Mouse (Mus musculus): Measurements from ENCODE around the gene Herc3. TPM values are rescaled to one million over a fixed set of nuclear protein-coding genes. Genes with fewer than 3 reads are reported as not detected.
"Not testable (repeated sequence)": the region's sequence is repeated elsewhere in the genome, so short reads cannot be mapped to it uniquely, and the experiment has no call there.

Gene Herc3
- total RNA-seq, 2 experiments from 2014 or later, result 168 to 293 TPM

DNA sequence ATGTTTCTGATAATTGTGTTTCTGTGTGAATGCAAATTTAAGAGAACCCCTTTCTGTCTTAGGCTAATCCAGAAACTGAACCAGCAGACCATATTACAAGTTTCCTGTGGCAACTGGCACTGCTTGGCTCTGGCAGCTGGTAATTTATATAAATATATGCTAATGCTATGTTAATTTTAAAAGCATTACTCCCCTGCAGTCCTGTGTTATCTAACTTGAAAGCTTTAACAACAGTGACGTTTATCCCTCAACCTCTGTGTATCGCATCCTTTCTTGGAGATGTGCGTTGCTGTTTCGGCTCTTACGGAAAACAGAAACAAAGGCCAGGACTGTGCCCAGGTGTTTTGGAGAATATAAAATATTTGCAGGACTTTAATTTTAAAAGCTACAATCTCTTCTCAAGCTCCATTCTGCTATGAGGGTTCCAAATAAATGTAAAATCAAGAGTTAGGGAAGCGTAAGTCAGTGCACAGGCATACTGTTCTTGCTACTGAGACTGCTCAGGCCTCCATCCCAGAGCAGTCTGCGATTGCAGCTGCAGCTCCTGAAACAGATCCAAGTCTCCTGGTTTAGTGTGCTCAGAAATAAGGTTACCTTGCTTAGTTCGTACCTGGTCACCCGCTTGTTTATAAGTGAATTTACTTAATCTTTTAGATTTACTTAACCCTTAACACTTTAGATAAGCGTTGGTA lies 24.6 kb downstream of the Herc3 start:
- DNase-seq (ENCODE audit: low spot score in 2 of 2), result peak in 1 of 2 experiments; percentile 67
- intact Hi-C loops (cut with DNase I), result no loop called here

DNA sequence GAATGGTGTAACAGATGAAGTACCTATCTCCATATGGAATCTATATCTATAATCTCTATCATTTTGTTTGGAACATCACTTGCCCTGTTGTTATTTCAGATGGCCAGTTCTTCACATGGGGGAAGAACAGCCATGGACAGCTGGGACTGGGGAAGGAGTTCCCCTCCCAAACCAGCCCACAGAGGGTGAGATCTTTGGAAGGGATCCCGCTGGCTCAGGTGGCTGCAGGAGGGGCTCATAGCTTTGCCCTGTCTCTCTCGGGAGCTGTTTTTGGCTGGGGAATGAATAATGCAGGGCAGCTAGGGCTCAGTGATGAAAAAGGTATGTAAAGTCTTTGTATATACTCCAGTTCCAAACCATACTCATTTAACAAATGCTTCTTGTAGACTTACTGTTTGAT lies 25.2 kb downstream of the Herc3 start:
- intact Hi-C loops (cut with DNase I), result no loop called here
- DNase-seq (ENCODE audit: low spot score in 2 of 2), result no peak

DNA sequence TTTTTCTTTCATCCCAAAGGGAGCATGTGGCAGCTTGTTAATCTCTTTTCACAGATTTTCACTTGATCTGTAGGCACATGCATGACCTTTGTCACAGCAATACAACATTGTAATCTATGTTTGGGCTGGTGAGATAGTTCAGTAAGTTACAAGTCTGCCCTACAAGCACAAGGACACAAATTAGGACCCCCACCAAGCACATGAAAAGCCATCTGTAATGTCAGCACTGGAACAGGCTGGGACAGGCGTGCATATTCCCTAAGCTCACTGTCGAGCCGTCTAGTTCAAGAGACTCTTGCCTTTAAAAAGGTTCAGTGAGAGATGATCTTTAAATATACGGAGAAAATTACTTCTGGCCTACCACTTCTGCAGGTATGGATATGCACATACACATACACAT lies 28.3 kb downstream of the Herc3 start:
- DNase-seq (ENCODE audit: low spot score in 2 of 2), result no peak
- intact Hi-C loops (cut with DNase I), result no loop called here

DNA sequence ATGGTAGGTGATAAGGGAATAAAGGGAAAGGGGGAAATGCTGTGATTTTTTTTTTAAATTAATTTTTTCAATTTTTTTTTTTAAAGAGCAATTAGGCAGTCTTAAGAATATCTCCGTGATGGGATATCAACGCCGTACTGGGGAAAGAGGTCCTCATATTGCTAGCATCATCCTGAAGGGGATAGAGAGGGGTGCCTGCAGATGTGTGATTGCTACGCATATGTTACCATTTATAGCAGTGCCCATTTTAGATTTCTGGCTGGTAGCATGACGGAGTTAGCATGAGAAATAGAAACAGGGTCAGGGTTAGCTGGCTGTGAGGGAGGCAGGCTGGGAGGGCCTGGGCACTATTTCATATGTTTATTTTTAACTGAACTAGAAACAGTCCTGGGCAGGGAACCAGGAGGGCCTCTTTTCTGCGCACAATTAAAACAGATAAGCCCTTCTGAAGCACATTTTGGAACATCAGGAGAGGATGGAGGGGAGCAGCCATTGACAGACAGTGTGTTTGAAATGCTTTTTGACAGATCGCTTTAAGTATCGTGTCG lies 31.3 kb downstream of the Herc3 start:
- intact Hi-C loops (cut with DNase I), result no loop called here

DNA sequence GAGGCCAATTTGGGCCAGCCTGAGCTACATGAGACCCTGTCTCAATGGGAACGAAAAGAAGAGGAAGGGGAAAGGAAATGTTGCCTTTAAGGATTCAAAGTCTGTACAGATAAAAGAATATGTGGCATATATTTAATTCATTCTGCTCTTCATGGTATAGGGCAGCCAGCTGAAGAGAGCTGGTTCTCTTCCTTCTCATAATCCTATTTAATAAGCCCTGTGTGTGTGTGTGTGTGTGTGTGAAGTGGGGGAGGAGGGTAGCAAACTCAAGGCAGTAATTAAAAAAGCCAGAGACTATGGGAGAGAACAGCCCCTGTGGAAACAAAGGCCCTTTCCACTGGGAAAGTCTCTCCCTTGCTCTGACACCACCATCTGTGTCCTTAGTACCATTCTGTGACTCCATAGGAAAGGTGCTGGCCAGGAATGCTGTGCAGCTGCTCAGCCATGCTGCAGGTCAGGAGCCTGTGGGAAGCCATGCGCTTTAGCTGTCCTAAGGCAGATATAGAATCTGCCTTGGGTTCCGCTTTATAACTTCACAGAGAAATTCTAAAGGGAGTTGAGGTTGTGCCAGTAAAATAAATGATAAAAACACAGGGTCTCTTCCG lies 32.5 kb downstream of the Herc3 start:
- intact Hi-C loops (cut with DNase I), result no loop called here
- DNase-seq (ENCODE audit: low spot score in 2 of 2), result no peak

More for the DNA sequence above, 31.3 kb downstream of the Herc3 start:
- DNase-seq (ENCODE audit: low spot score in 2 of 2), result peak in 1 of 2 experiments; percentile 64

DNA sequence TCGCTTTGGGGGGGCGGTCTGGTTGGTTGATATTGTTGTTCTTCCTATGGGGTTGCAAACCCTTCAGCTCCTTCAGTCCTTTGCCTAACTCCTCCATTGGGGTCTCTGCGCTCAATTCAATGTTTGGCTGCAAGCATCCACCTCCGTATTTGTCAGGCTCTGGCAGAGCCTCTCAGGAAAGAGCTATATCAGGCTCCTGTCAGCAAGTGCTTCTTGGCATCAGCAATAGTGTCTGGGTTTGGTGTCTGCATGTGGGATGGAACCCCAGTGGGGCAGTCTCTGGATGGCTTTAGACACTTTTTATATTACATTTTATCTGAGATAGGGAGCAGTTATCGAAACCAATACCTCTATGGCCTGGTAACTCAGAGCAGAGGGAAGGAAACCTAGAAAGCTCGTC lies 36.6 kb downstream of the Herc3 start:
- intact Hi-C loops (cut with DNase I), result not testable (repeated sequence)
- DNase-seq (ENCODE audit: low spot score in 2 of 2), result peak in 1 of 2 experiments; percentile 81

DNA sequence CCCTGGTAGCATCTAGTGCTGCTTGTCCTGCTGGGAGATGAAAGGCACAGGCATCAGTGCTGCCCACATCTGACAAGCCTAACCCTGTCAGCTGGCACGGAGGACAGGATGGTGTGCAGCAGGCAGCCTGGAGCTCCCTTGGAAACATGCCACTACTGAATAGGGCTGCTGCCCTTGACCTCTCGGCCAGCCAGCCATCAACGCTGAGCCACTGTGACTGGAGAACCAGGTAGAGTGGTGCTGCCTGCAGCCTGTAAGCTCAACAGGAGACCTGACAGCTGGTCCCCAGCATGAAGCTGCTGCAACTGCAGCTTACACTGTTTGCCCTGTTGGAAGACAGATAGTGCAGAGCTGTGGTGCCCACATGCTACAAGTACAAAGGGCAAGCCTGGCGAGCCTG lies 48.3 kb downstream of the Herc3 start:
- DNase-seq (ENCODE audit: low spot score in 2 of 2), result no peak
- intact Hi-C loops (cut with DNase I), result no loop called here

DNA sequence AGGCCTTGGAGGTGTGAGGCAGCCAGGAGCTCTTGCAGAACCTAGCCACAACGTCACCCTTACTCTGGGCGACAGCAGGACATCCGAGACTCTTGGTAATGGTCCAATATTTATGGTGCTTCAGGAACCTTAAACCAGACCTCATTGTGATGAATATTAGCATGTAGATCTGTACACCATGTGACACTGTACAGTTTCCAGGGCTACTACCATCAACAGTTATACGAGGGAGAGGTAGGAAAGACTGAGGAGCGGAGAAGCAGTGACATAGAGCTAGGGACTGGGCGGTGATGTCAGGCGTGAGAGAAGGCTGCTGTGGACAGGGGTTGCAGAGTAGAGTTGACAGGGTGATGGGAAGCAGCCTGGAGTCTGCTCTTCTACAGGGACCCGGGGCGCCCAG lies 48.7 kb downstream of the Herc3 start:
- no peak for DNase-seq (ENCODE audit: low spot score in 2 of 2)
- intact Hi-C loops (cut with DNase I), result no loop called here

DNA sequence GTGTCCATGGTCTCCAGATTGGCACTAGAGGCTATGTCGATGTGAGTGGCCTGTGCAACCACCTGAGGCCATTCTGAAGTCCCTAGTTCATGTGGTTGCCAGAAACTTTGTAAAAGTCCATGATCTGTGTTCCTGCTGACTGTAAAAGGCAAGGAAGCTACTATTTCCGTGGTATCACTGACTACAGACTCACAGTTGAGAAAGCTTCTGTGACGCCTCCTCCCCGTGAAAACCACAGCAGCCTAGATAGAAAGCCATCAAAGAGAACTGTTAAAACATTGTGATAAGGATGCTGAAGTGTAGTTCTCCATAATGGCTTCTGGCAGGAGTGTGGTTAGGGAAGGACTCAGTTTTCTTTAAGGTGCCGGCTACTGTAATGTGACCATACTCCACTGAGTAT lies 49.6 kb downstream of the Herc3 start:
- intact Hi-C loops (cut with DNase I), result no loop called here
- DNase-seq (ENCODE audit: low spot score in 2 of 2), result no peak

DNA sequence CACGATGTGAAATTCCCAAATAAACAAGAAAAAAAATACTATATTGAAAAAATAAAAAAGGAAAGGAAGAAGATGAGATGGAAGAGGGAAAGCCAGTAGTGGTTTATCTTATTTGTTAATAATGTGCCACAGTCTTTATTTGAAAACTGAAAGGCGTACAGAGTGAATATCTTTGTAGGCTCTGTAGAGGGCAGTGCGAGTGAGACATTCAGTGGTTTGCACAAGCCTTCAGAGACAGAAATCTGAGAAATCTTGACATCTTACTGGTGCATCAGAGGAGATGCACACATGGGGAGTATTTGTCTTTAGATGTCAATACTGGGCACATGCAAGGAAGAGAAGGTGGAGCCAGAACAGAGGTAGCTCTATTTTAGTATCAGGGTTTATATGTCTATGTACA lies 50.1 kb downstream of the Herc3 start:
- DNase-seq (ENCODE audit: low spot score in 2 of 2), result no peak
- intact Hi-C loops (cut with DNase I), result no loop called here

DNA sequence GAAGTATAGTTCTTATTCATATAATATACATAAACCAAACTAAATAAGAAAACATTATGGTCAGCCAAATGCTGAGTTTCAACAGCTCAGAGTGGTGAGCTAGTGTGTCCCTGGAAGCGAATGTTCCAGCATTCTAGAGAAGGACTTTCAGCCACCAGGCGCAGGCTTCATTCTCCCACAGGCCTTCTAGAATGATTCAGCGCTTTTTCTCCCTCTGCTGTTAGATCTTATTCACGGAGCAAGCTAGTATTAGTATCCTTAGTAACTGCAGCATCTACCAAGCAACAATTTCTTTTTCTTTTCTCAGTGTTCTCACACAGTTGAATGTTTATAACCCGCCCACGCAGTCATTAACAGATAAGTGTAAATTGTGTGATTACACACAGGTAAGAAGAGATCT lies 51.0 kb downstream of the Herc3 start:
- intact Hi-C loops (cut with DNase I), result no loop called here
- peak in 1 of 2 experiments; percentile 53 for DNase-seq (ENCODE audit: low spot score in 2 of 2)

DNA sequence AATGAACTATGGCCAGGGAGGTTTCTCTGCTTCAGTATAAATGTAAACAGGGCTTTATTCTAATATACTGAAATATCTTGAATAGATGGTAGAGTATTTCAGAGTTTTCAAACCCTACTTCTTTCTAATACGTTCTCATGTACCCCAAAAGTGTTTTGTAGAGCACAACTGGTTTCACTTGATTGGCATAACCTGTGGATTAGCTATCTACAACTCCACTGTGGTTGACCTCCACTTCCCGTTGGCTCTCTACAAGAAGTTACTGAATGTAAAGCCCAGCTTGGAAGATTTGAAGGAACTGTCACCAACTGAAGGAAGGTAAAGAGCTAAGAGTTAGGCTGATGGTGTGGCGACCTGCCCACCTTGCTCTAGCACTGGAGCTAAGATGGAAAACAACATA lies 58.7 kb downstream of the Herc3 start:
- no peak for DNase-seq (ENCODE audit: low spot score in 2 of 2)
- intact Hi-C loops (cut with DNase I), result no loop called here

DNA sequence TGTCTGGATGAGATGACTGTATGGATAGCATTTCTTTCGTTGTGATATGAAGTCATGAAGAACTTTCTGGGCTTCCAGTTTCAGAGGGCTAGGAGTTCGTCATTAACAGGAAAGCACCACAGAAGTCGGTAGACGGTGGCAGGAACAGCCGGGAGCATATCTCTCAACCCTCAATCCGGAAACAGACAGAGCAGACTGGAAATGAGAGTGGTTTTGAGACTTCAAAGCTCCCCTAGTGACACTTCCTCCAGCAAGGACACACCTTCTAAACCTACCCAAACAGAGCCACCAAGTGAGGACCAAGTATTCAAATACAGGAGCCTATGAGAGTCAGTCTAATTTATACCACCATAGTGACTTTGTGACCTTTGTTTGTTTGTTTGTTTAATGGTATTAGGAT lies 62.0 kb downstream of the Herc3 start:
- intact Hi-C loops (cut with DNase I), result no loop called here
- no peak for DNase-seq (ENCODE audit: low spot score in 2 of 2)

DNA sequence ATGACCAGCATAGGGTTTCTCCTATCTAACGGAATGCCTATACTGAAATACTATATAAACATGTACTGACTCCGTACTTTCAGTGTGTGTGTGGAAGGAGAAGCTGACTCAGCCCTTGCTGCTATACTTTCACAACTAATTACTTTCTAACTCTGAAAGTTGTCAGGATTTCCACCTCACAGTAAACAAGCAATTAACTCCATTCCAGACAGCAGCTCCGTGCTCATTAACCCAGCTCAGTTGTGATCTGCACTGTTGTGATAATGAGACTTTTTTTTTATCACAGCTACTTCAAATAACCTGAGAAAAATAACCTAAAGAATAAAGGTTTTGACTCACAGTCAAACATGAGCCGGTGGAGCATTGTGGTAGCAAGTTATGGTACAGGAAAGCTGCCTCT lies 63.7 kb downstream of the Herc3 start:
- intact Hi-C loops (cut with DNase I), result no loop called here

DNA sequence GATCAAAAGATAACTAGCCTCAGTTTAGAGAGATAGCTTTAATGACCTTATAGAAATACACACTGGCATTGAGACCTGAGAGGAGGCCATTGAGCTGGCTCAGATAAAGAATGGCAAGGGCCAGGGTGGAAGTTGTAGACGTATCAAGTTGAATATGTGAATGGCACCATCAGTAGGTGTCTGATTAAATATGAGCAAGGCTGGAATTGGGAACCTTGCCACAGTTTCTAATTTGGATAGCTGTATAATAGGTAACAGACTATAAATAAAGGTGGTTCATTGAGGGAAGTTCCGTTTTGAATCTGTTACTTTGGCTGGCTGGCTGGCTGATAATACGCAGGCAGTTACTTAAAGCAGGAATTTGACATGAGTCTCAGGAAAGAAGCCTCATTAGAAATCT lies 65.4 kb downstream of the Herc3 start:
- DNase-seq (ENCODE audit: low spot score in 2 of 2), result no peak
- intact Hi-C loops (cut with DNase I), result no loop called here

More for the DNA sequence above, 63.7 kb downstream of the Herc3 start:
- DNase-seq (ENCODE audit: low spot score in 2 of 2), result no peak

DNA sequence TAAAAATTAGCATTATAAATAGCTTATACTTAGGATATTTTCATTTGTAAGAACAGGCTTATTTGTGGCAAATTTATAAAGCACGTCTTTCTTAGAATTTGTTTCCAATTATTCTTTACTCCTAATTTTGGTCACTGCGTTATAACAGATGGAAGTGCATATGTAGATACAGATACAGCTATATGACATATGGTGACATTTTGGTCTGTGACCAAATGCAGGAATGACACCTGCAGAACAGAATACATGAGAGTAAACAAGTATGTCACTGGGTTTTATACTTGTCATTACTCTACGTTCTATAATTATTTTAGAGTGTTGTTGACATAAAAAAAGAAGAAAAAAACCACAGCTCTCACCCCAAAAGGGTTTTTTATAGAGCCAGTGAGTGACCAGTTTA lies 67.8 kb downstream of the Herc3 start:
- intact Hi-C loops (cut with DNase I), result no loop called here
- no peak for DNase-seq (ENCODE audit: low spot score in 2 of 2)

DNA sequence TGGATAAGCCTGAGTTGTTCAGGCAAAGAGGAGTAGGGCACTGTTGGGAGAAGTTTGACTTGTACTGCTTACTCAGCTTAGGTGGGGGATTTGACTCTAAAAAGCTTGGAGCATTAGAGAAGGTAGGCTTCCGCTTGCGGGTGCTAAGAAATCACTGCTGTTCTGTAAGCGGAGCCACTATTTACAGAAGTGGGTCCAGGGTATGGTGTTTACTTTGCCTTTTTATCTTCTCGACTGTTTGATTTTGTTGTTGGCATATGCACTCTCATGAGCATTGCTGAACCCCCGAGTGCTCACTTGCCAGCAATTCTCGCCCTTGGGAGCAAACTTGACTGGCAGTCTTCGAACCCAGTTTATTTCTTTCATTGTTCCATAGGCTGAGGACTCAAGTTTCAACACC lies 69.3 kb downstream of the Herc3 start:
- DNase-seq (ENCODE audit: low spot score in 2 of 2), result no peak
- intact Hi-C loops (cut with DNase I), result no loop called here

DNA sequence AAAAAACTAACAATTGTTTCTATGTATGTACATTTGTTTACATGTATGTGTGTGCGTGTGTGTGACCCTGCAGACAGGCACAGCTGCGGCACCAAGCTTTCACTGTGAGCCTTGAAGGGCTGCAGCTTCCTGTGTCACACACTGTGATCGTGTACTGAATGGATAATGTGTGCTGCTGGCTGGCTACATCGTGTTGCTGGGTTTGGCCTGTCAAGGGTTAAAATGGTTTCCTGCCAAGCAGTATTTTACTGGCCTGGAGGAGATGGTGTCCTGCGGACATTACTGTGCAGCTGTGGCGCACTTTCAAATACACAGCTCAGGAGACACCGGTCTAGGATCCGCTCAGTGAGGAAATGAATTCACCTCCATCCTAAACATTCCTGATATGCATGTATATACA lies 71.9 kb downstream of the Herc3 start:
- intact Hi-C loops (cut with DNase I), result no loop called here
- DNase-seq (ENCODE audit: low spot score in 2 of 2), result peak in 1 of 2 experiments; percentile 55

DNA sequence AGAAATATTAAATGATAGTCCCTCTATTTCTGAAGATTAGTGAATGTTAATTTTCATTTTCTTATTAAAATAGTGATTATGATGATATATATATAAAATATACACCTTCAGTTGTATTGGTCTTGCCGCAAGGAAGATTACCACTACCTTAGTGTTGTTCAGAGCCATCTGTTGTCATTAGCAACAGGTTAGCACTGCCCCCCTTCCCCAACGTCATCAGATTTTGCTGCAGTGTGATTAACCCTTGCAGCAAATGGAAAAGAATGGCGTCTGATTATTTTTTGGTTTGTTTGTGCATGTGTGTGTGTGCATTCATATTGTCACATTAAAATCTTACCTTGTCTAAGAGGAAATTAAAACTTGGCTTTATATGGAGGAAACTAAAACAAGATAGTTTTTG lies 73.3 kb downstream of the Herc3 start:
- DNase-seq (ENCODE audit: low spot score in 2 of 2), result no peak
- intact Hi-C loops (cut with DNase I), result no loop called here

DNA sequence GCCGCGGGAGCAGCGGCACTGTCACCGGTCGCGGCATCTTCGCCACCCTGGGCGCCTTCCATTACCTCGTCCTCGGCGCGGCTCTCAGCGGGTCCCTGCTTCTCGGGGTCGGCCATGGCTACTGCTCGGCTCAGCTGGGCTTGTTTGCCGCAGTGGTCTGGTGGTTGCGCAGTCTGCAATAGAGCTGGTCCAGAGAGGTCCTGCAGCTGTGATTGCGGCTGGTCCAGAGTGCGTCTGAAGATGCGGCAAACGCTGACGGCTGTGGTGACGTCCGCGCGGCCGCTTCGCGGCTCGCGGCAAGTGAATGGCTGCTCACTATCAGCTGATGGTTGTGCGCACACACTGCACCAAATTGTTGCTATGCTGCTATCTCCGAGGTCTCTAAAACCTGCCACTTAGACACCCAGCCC lies 75.6 kb downstream of the Herc3 start, which contains the start of gene Nap1l5:
Gene Nap1l5, minus strand, starts transcription at position 225 of the 410 bp plus-strand sequence.
- DNase-seq (ENCODE audit: low spot score in 2 of 2), result peak; percentile 78 to 90
- intact Hi-C loops (cut with DNase I), result loop anchor here (2.0 kb wide), 1 partner anchor 26 kb away; no protein-coding TSS in a partner anchor

DNA sequence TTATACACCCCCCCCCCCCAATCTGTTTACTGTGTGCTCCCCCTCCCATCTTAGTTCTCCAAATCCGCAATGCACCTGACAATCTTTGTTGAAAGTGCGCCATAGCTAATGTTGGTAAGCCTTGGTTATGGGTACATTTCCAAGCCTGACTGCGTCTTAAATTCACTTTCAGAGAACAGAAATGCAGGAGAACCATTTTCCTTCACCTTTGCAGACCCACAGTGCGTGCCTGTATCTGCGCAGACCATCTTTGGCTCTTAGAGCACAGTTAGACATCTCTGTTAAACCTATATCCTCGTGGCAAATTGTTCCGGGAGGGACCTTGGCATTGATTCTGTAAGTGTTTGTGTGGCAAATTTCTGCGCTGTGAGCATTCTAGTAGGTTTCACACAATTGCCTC lies 76.1 kb downstream of the Herc3 start:
- intact Hi-C loops (cut with DNase I), result loop anchor here (2.0 kb wide), 1 partner anchor 25 kb away; no protein-coding TSS in a partner anchor
- DNase-seq (ENCODE audit: low spot score in 2 of 2), result no peak
